Mouse (Mus musculus) megakaryocyte-erythroid progenitor cell, adult 5-6 weeks (primary cell): ENCODE measurements around the gene 1700020N15Rik. TPM values are rescaled to one million over a fixed set of nuclear protein-coding genes. Genes with fewer than 3 reads are reported as not detected.
"Not testable (repeated sequence)": the region's sequence is repeated elsewhere in the genome, so short reads cannot be mapped to it uniquely, and the experiment has no call there.

Source experiments
- ATAC-seq: replicated peaks from 2 replicates; pipeline ENCODE4 v1.8.0; 2016; ENCODE audit warnings: mild to moderate bottlenecking, inconsistent platforms; ENCODE audit not compliant: severe bottlenecking, poor library complexity, low FRiP score, low TSS enrichment
- total RNA-seq, 2 experiments: library from RNA; stranded (forward) in 1 of 2; stranded (reverse) in 1 of 2; fragments of 200-1000, 215-1000 nt in 1 of 2; fragments of >200 nt in 1 of 2; fragmentation: Nextera tagmentation in 1 of 2; gene quantifications; 2 replicates each; pipeline ENCODE4 v1.2.3; 2014 to 2017

The 1700020N15Rik gene
- total RNA-seq (2014; fragmentation: Nextera tagmentation), result not detected in 2 replicates
- total RNA-seq (2017), result not detected in 2 replicates

DNA sequence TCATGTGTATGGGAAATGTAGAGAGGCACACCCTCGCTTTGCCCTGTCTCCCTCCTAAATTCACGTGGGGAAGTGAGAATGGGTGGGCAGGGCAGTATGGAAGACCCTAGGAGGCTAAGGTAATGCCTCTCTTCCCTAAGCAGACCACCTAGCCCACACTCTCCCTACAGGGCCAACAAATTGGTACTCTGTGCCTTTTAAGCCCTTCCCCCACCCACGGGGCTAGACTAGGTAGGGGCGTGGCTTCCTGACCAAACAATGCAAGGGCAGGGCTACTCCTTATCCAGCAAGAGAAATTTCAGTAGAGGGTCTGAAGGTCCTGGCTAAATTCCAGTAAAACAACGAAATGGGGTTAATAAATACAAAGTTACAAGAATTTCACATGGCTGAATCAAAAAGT is at the start of gene 1700020N15Rik:
Gene 1700020N15Rik, plus strand, starts transcription at position 301 of the 400 bp plus-strand sequence.
- not testable (repeated sequence) for ATAC-seq

DNA sequence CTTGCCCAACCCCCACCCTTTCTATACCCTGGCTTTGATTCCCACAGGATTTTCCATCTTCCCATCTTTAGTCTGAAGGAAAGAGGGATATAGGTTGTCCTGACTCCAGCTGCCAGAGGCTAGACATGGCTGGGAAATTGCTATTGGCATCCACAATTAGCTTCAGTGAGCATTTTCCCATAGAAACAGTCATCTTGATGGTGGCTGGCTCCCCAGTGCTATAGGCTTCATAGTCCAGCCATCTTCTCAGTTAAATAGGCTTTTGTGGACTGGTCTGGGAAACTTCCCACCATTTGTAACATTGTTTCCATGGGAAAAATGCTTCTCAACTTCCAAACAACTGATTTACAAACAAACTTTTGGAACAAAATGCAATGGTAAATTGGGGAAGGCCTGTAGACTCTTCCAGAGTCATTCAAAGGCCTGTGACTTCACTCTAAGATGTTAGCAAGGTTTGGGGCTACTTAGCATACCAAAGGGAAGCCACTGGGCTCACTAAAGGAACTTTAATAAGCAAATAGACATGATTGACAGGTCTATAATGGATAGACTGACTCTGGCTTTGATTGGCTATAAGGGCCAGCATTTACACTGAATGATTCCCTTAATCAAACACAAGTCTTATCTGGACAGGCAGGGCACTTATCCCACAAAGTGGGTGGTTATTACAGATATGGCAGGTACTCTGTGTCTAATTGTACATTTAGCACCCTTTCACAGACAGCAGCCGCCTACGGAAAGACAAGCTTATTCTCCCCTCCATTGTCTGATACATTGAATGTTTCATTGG is 31.9 kb downstream of the 1700020N15Rik start:
- ATAC-seq, result no peak
